Mouse (Mus musculus): ENCODE results near the gene Auh. TPM values are rescaled to one million over a fixed set of nuclear protein-coding genes. Genes with fewer than 3 reads are reported as not detected.
A peak's percentile ranks its signal among the peaks of the same experiment; 100 is the strongest.

Auh gene
- total RNA-seq, 2 experiments from 2014 or later = 77.8 to 81.5 TPM

GRCm38 (mm10) chr13:52843536-52844178 is 85.8 kb downstream of the Auh start:
- DNase-seq (ENCODE audit: low spot score) = no peak

GRCm38 (mm10) chr13:52836231-52836630 is 93.2 kb downstream of the Auh start:
- no peak for DNase-seq (ENCODE audit: low spot score)

- DNase-seq (ENCODE audit: low spot score) = no peak
Observed at GRCm38 (mm10) chr13:52834591-52834990, 94.9 kb downstream of the Auh start.

GRCm38 (mm10) chr13:52833748-52834147 is 95.7 kb downstream of the Auh start:
- DNase-seq (ENCODE audit: low spot score) = no peak

- no peak for DNase-seq (ENCODE audit: low spot score)
Observed at GRCm38 (mm10) chr13:52833220-52833619, 96.3 kb downstream of the Auh start.

- no peak for DNase-seq (ENCODE audit: low spot score)
Observed at GRCm38 (mm10) chr13:52832481-52833170, 96.9 kb downstream of the Auh start.

- no peak for DNase-seq (ENCODE audit: low spot score)
Observed at GRCm38 (mm10) chr13:52831037-52831757, 98.3 kb downstream of the Auh start.

GRCm38 (mm10) chr13:52828946-52829523 is 100.4 kb downstream of the Auh start:
- DNase-seq (ENCODE audit: low spot score) = peak; percentile 63

- DNase-seq (ENCODE audit: low spot score) = no peak
Observed at GRCm38 (mm10) chr13:52828217-52828616, 101.3 kb downstream of the Auh start.

- no peak for DNase-seq (ENCODE audit: low spot score)
Observed at GRCm38 (mm10) chr13:52826666-52827065, 102.8 kb downstream of the Auh start.

- no peak for DNase-seq (ENCODE audit: low spot score)
Observed at GRCm38 (mm10) chr13:52824754-52825153, 104.7 kb downstream of the Auh start.

- peak; percentile 68 for DNase-seq (ENCODE audit: low spot score)
Observed at GRCm38 (mm10) chr13:52822165-52823149, 107.0 kb downstream of the Auh start.

- no peak for DNase-seq (ENCODE audit: low spot score)
Observed at GRCm38 (mm10) chr13:52821571-52821970, 107.9 kb downstream of the Auh start.

- DNase-seq (ENCODE audit: low spot score) = no peak
Observed at GRCm38 (mm10) chr13:52819901-52820300, 109.6 kb downstream of the Auh start.

- DNase-seq (ENCODE audit: low spot score) = peak; percentile 82
Observed at GRCm38 (mm10) chr13:52818760-52819159, 110.7 kb downstream of the Auh start.

- DNase-seq (ENCODE audit: low spot score) = peak; percentile 85
Observed at GRCm38 (mm10) chr13:52817991-52818491, 111.4 kb downstream of the Auh start.

- no peak for DNase-seq (ENCODE audit: low spot score)
Observed at GRCm38 (mm10) chr13:52813750-52814149, 115.7 kb downstream of the Auh start.

- DNase-seq (ENCODE audit: low spot score) = peak; percentile 55
Observed at GRCm38 (mm10) chr13:52812549-52813515, 116.6 kb downstream of the Auh start.

- DNase-seq (ENCODE audit: low spot score) = no peak
Observed at GRCm38 (mm10) chr13:52807722-52808121, 121.8 kb downstream of the Auh start.

All from gastrocnemius, adult 18-20 months (tissue).